Mouse (Mus musculus): ENCODE measurements at regions not wholly inside any gene's neighbourhood (a gene's known extent, or its start where the extent isn't known, plus 50 kb on each side); places are given as distances from the start of the nearest gene placed in this dataset.

- CTCF ChIA-PET = no interaction called here
These were observed 58.9 kb upstream of the Gjb5 start for GRCm38 (mm10) chr4:127416906-127417305.

GRCm38 (mm10) chr4:127413997-127414964 is 56.3 kb upstream of the Gjb5 start:
- CTCF ChIA-PET = no interaction called here
